ENCODE assay signal across 21 mouse cellular contexts in genomic region chr8:81095237-81095636, GRCm38 (mm10).
DNase-seq lines count a peak whose midpoint lies in the region; ATAC-seq and TF ChIP-seq lines count a peak whose summit lies in the region.
"Had no signal": no experiment of that assay in that cellular context is flagged by ENCODE, and none has a peak within 500 bp of the region (broad histone marks: within the 10 kb centered on the region; RNA-seq: fewer than 3 reads in every experiment).

No protein-coding gene starts in this region.

- no peak overlapping the region for H3K9ac ChIP-seq in heart, adult 2 months (ENCODE audit: low read depth, low read length)
- no peak overlapping the region for H3K9ac ChIP-seq in midbrain, embryonic 13.5 days (replicated peaks)
- H3K9ac ChIP-seq: embryonic facial prominence, embryonic 12.5 days; forebrain, embryonic 13.5 days; forebrain, embryonic 15.5 days; forebrain, postnatal 0 days had no signal

- H3K4me1 ChIP-seq in heart, adult 2 months (ENCODE audit: control insufficient read depth, insufficient read depth, low read length) = no peaks in the 10 kb centered on the region
- no peaks in the 10 kb centered on the region for H3K4me1 ChIP-seq in midbrain, embryonic 13.5 days (replicated peaks)
- H3K4me1 ChIP-seq: embryonic facial prominence, embryonic 12.5 days; forebrain, embryonic 13.5 days; forebrain, embryonic 15.5 days had no signal

- H3K4me2 ChIP-seq in midbrain, embryonic 13.5 days (replicated peaks) = no peak overlapping the region
- H3K4me2 ChIP-seq: embryonic facial prominence, embryonic 12.5 days; forebrain, embryonic 13.5 days; forebrain, embryonic 15.5 days had no signal

- intact Hi-C loops in heart, adult 2 months (cut with DNase I) = no loop called here

- H3K27ac ChIP-seq in heart, adult 2 months = no peak overlapping the region
- H3K27ac ChIP-seq in midbrain, embryonic 13.5 days = no peak overlapping the region
- H3K27ac ChIP-seq: embryonic facial prominence, embryonic 10.5 days; embryonic facial prominence, embryonic 12.5 days; forebrain, embryonic 13.5 days; forebrain, embryonic 15.5 days had no signal

- H3K4me3 ChIP-seq in heart, adult 2 months = no peak overlapping the region
- no peak overlapping the region for H3K4me3 ChIP-seq in midbrain, embryonic 13.5 days (replicated peaks)
- H3K4me3 ChIP-seq: embryonic facial prominence, embryonic 10.5 days; embryonic facial prominence, embryonic 12.5 days; forebrain, embryonic 13.5 days; forebrain, embryonic 15.5 days had no signal

- ATAC-seq in common myeloid progenitor, adult 5-6 weeks (replicated peaks; ENCODE audit: low read depth, poor library complexity, severe bottlenecking) = peak; percentile 77
- peak; percentile 75 for ATAC-seq in megakaryocyte, adult 5-6 weeks (ENCODE audit: poor library complexity, severe bottlenecking)
- no peak for ATAC-seq in midbrain, embryonic 13.5 days
- ATAC-seq: activated CD4-positive, CD25-positive, alpha-beta regulatory T cell, adult 4 months; forebrain, embryonic 13.5 days; forebrain, embryonic 15.5 days; forebrain, postnatal 0 days; Patski had no signal

- no peaks in the 10 kb centered on the region for H3K36me3 ChIP-seq in splenic B cell, adult 2 months (ENCODE audit: control insufficient read depth, insufficient read depth, low read length, poor library complexity, severe bottlenecking)
- no peaks in the 10 kb centered on the region for H3K36me3 ChIP-seq in heart, adult 2 months (ENCODE audit: control insufficient read depth, insufficient read depth, low read length)
- no peaks in the 10 kb centered on the region for H3K36me3 ChIP-seq in midbrain, embryonic 13.5 days
- H3K36me3 ChIP-seq: embryonic facial prominence, embryonic 10.5 days; embryonic facial prominence, embryonic 12.5 days; forebrain, embryonic 15.5 days had no signal

- no peak for TF ChIP-seq EP300 in heart, adult 2 months (IDR thresholded peaks at IDR 0.05; ENCODE audit: insufficient read depth, low read depth, low read length)

- no peaks in the 10 kb centered on the region for H3K79me2 ChIP-seq in heart, adult 2 months (replicated peaks; ENCODE audit: control insufficient read depth, insufficient read depth, low read length)

- TF ChIP-seq CTCF in heart, adult 2 months (IDR thresholded peaks at IDR 0.05) = no peak

- no peak for TF ChIP-seq POLR2A in heart, adult 2 months (IDR thresholded peaks at IDR 0.05; ENCODE audit: insufficient read depth, low read depth, low read length)

- peak; percentile 8 for DNase-seq in splenic B cell, adult 2 months (ENCODE audit: low read depth, low spot score)
- DNase-seq in heart, adult 2 months = no peak
- DNase-seq in cerebellum, postnatal 25 days = no peak
- DNase-seq: adrenal gland, adult 8-10 months; adrenal gland, postnatal 14 days; adrenal gland, postnatal 36 days; cerebellum, adult 11-12 months; cerebellum, adult 2 months; cerebellum, adult 9-10 months; cerebellum, postnatal 10 days; cerebellum, postnatal 36 days; forebrain, postnatal 0 days had no signal

- H3K27me3 ChIP-seq in splenic B cell, adult 2 months (ENCODE audit: control insufficient read depth, insufficient read depth, low read length, poor library complexity, severe bottlenecking) = no peaks in the 10 kb centered on the region
- H3K27me3 ChIP-seq in heart, adult 2 months (ENCODE audit: control insufficient read depth, insufficient read depth, low read length) = no peaks in the 10 kb centered on the region
- H3K27me3 ChIP-seq in midbrain, embryonic 13.5 days = no peaks in the 10 kb centered on the region
- H3K27me3 ChIP-seq: embryonic facial prominence, embryonic 12.5 days; forebrain, embryonic 13.5 days; forebrain, embryonic 15.5 days; Patski had no signal

- 26% methylated on average over 2 of the region's 2 CpGs for WGBS in heart, adult 2 months
- WGBS in midbrain, embryonic 13.5 days = 87% methylated on average over 2 of the region's 2 CpGs

- no peaks in the 10 kb centered on the region for H3K9me3 ChIP-seq in midbrain, embryonic 13.5 days
- H3K9me3 ChIP-seq: embryonic facial prominence, embryonic 10.5 days; embryonic facial prominence, embryonic 12.5 days; forebrain, embryonic 13.5 days; forebrain, embryonic 15.5 days had no signal
